Mouse (Mus musculus) CD8-positive naive resting alpha-beta T cell, adult 2 months (primary cell): ENCODE results near the gene Kxd1.

Source experiments
- DNase-seq, 2 experiments: peaks; one replicate each; pipeline ENCODE4 v3.0.0; 2022; ENCODE audit warnings: low read depth in 2 of 2, low spot score in 2 of 2

The Kxd1 gene

GRCm38 (mm10) chr8:70469938-70470337 is 57.8 kb downstream of the Kxd1 start:
- DNase-seq = no peak

GRCm38 (mm10) chr8:70469295-70469916 is 58.4 kb downstream of the Kxd1 start:
- no peak for DNase-seq

GRCm38 (mm10) chr8:70468733-70469132 is 59.0 kb downstream of the Kxd1 start:
- DNase-seq = no peak

GRCm38 (mm10) chr8:70467907-70468306 is 59.8 kb downstream of the Kxd1 start:
- no peak for DNase-seq

- DNase-seq = no peak
These were observed 60.5 kb downstream of the Kxd1 start for GRCm38 (mm10) chr8:70467229-70467725.

- no peak for DNase-seq
These were observed 61.0 kb downstream of the Kxd1 start for GRCm38 (mm10) chr8:70466771-70467170.

- no peak for DNase-seq
These were observed 61.5 kb downstream of the Kxd1 start for GRCm38 (mm10) chr8:70466305-70466704.

GRCm38 (mm10) chr8:70465701-70466100 is 62.1 kb downstream of the Kxd1 start:
- no peak for DNase-seq

GRCm38 (mm10) chr8:70464162-70464561 is 63.6 kb downstream of the Kxd1 start:
- no peak for DNase-seq

- DNase-seq = no peak
These were observed 64.5 kb downstream of the Kxd1 start for GRCm38 (mm10) chr8:70463306-70463705.

GRCm38 (mm10) chr8:70462516-70462813 is 65.3 kb downstream of the Kxd1 start:
- DNase-seq = no peak

- no peak for DNase-seq
These were observed 65.8 kb downstream of the Kxd1 start for GRCm38 (mm10) chr8:70461765-70462515.

GRCm38 (mm10) chr8:70460606-70461005 is 67.2 kb downstream of the Kxd1 start:
- DNase-seq = no peak

GRCm38 (mm10) chr8:70460199-70460598 is 67.6 kb downstream of the Kxd1 start:
- DNase-seq = no peak

GRCm38 (mm10) chr8:70459636-70460035 is 68.1 kb downstream of the Kxd1 start:
- no peak for DNase-seq

- no peak for DNase-seq
These were observed 69.3 kb downstream of the Kxd1 start for GRCm38 (mm10) chr8:70458462-70458861.
